Mouse (Mus musculus) inflammation-experienced regulatory T-cells, adult 16 weeks (primary cell): ENCODE measurements around the gene Mmp20. TPM values are rescaled to one million over a fixed set of nuclear protein-coding genes. Genes with fewer than 3 reads are reported as not detected.

Experiments
- polyA plus RNA-seq: library from polyadenylated mRNA; unstranded; fragments of 100-300 nt; shearing (Covaris generic); gene quantifications from one replicate; pipeline ENCODE4 v1.2.1, GENCODE M21; 2017

Gene Mmp20
- polyA plus RNA-seq: not detected

GRCm38 (mm10) chr9:7627931-7628330 lies at the start of gene Mmp20:
Gene Mmp20 (plus strand): TSS chr9:7628231.

GRCm38 (mm10) chr9:7691790-7692189 lies 63.8 kb downstream of the Mmp20 start, which contains the start of gene Mmp7:
Gene Mmp7 (plus strand): TSS chr9:7692090.

Other genes with a start within 250 kb of the Mmp20 start
- not detected for gene Mmp1b, start 240.2 kb upstream of the Mmp20 start, polyA plus RNA-seq
- gene Mmp3, start 182.4 kb upstream of the Mmp20 start, polyA plus RNA-seq: not detected
- not detected for gene Mmp10, start 125.9 kb upstream of the Mmp20 start, polyA plus RNA-seq
- not detected for gene Mmp8, start 69.8 kb upstream of the Mmp20 start, polyA plus RNA-seq
- 0.16 TPM for gene Mmp27, start 56.8 kb upstream of the Mmp20 start, polyA plus RNA-seq
- not detected for gene Mmp7, start 63.9 kb downstream of the Mmp20 start, polyA plus RNA-seq
- gene Tmem123, start 135.8 kb downstream of the Mmp20 start, polyA plus RNA-seq: 94.3 TPM
- gene Birc2, start 208.8 kb downstream of the Mmp20 start, polyA plus RNA-seq: 161 TPM
- gene Birc3, start 245.0 kb downstream of the Mmp20 start, polyA plus RNA-seq: 142 TPM